Mouse (Mus musculus) cerebellum, adult 9-11 months (tissue): Measurements from ENCODE around the gene Mmp20.

Source experiments
- DNase-seq: peaks from one replicate; pipeline ENCODE4 v3.0.0; 2022

The Mmp20 gene

GRCm38 (mm10) chr9:7627931-7628330 lies at the start of gene Mmp20:
Gene Mmp20 (plus strand): TSS chr9:7628231.
- DNase-seq, result no peak

- DNase-seq, result no peak
These were observed 38.0 kb upstream of the Mmp20 start for GRCm38 (mm10) chr9:7590063-7590462.

GRCm38 (mm10) chr9:7593272-7593812 lies 34.7 kb upstream of the Mmp20 start:
- DNase-seq, result no peak

- peak; percentile 85 for DNase-seq
These were observed 33.1 kb upstream of the Mmp20 start for GRCm38 (mm10) chr9:7594816-7595540.

- DNase-seq, result peak; percentile 41
These were observed 24.9 kb upstream of the Mmp20 start for GRCm38 (mm10) chr9:7602982-7603742.

GRCm38 (mm10) chr9:7604005-7604404 lies 24.0 kb upstream of the Mmp20 start:
- DNase-seq, result peak; percentile 12

- no peak for DNase-seq
These were observed 22.4 kb upstream of the Mmp20 start for GRCm38 (mm10) chr9:7605638-7606037.

GRCm38 (mm10) chr9:7622582-7622981 lies 5.4 kb upstream of the Mmp20 start:
- DNase-seq, result no peak

- DNase-seq, result no peak
These were observed 5.9 kb downstream of the Mmp20 start for GRCm38 (mm10) chr9:7633936-7634335.

GRCm38 (mm10) chr9:7647901-7648300 lies 19.9 kb downstream of the Mmp20 start:
- no peak for DNase-seq

- no peak for DNase-seq
These were observed 22.6 kb downstream of the Mmp20 start for GRCm38 (mm10) chr9:7650397-7651180.

GRCm38 (mm10) chr9:7652351-7653085 lies 24.5 kb downstream of the Mmp20 start:
- no peak for DNase-seq

GRCm38 (mm10) chr9:7657946-7658345 lies 29.9 kb downstream of the Mmp20 start:
- no peak for DNase-seq

- DNase-seq, result no peak
These were observed 31.5 kb downstream of the Mmp20 start for GRCm38 (mm10) chr9:7659469-7660020.

GRCm38 (mm10) chr9:7661371-7661770 lies 33.3 kb downstream of the Mmp20 start:
- DNase-seq, result no peak

- DNase-seq, result no peak
These were observed 41.6 kb downstream of the Mmp20 start for GRCm38 (mm10) chr9:7669674-7670073.

GRCm38 (mm10) chr9:7672985-7673384 lies 45.0 kb downstream of the Mmp20 start:
- no peak for DNase-seq

GRCm38 (mm10) chr9:7678154-7678837 lies 50.3 kb downstream of the Mmp20 start:
- DNase-seq, result no peak

GRCm38 (mm10) chr9:7682081-7682618 lies 54.1 kb downstream of the Mmp20 start:
- no peak for DNase-seq

- no peak for DNase-seq
These were observed 58.0 kb downstream of the Mmp20 start for GRCm38 (mm10) chr9:7686024-7686423.

GRCm38 (mm10) chr9:7689799-7690198 lies 61.8 kb downstream of the Mmp20 start:
- DNase-seq, result no peak
